Mouse (Mus musculus) kidney, embryonic 16.5 days (tissue): ENCODE data around the gene Ten1. TPM values are rescaled to one million over a fixed set of nuclear protein-coding genes. Genes with fewer than 3 reads are reported as not detected.

Source experiments
- ATAC-seq: fragments of 200-750 bp; cut with Nextera tagmentation; 2 replicates; pipeline ENCODE4 v1.8.0; 2017; ENCODE audit warnings: moderate TSS enrichment; ENCODE audit not compliant: low FRiP score, low TSS enrichment
- H3K27ac ChIP-seq: fragments of 300-500 bp; sonication (generic); 2 replicates; pipeline ENCODE4 v1.5.1; 2014; ENCODE audit warnings: low read length
- H3K27me3 ChIP-seq: fragments of 300-500 bp; sonication (generic); 2 replicates; pipeline ENCODE4 v1.6.1; 2014; ENCODE audit warnings: low read length, control low read depth, mixed read lengths; ENCODE audit not compliant: insufficient read depth
- H3K36me3 ChIP-seq: fragments of 300-500 bp; sonication (generic); 2 replicates; pipeline ENCODE4 v1.6.1; 2014; ENCODE audit warnings: low read length, control low read depth, mixed read lengths; ENCODE audit not compliant: insufficient read depth
- H3K4me1 ChIP-seq: fragments of 300-500 bp; sonication (generic); 2 replicates; pipeline ENCODE4 v1.6.1; 2014; ENCODE audit warnings: low read length, control low read depth, mixed read lengths; ENCODE audit not compliant: insufficient read depth
- H3K4me2 ChIP-seq: fragments of 300-500 bp; sonication (generic); replicated peaks from 2 replicates; pipeline ENCODE4 v1.6.1; 2014; ENCODE audit warnings: low read depth, low read length
- H3K4me3 ChIP-seq: fragments of 300-500 bp; sonication (generic); 2 replicates; pipeline ENCODE4 v1.5.1; 2014; ENCODE audit warnings: mild to moderate bottlenecking, low read length
- H3K9ac ChIP-seq: fragments of 300-500 bp; sonication (generic); replicated peaks from 2 replicates; pipeline ENCODE4 v1.6.1; 2014; ENCODE audit warnings: low read length
- H3K9me3 ChIP-seq: fragments of 300-500 bp; sonication (generic); 2 replicates; pipeline ENCODE4 v1.6.1; 2016; ENCODE audit warnings: low read length, control low read depth
- WGBS: fragments of 180-500 bp; shearing (Covaris S2); extraction: QIAGEN DNeasy Blood & Tissue Kit; methylation state at CpG from one replicate; pipeline ENCODE4 v1.1.7; 2014; 5-methylcytosine and 5-hydroxymethylcytosine counted together
- polyA plus RNA-seq: library from polyadenylated mRNA; unstranded; fragments of >200 nt; fragmentation: Nextera tagmentation; extraction: Ambion mirVana; gene quantifications from 2 replicates; pipeline ENCODE4 v1.2.1, GENCODE M21; 2015

Ten1 gene
- polyA plus RNA-seq, 1 experiment from 2014 or later, result 85.0 TPM

DNA sequence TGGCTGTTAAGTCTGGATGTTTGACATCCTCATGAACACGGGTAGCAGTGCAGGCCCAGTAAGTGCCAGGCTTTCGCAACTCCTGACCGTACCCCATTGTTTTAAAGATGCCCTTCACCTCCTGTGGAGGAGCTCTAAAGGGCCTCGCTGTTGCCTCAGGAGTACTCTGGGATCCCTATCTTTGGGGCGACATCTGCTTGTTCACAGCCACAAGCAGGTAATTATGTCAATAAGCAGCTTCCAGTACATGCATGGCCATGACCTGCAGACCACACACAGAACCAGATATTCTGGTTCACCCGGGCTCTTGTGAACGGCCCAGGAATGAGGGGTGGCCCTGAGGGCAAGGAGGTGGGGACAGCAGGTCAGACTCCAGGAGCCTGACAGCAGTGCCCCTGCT lies 61.6 kb downstream of the Ten1 start:
- WGBS, result 61% methylated on average over 7 of the region's 7 CpGs
- ATAC-seq, result peak; percentile 40; the same call in 1 of the 2 replicates
- no peak overlapping the region for H3K4me3 ChIP-seq
- H3K27ac ChIP-seq, result peak overlapping the region; percentile 58
- no peak overlapping the region for H3K4me2 ChIP-seq
- H3K36me3 ChIP-seq, result peaks cover 72% of the 10 kb centered on the region
- H3K9me3 ChIP-seq, result no peaks in the 10 kb centered on the region
- H3K9ac ChIP-seq, result no peak overlapping the region
- H3K27me3 ChIP-seq, result no peaks in the 10 kb centered on the region
- peaks cover 21% of the 10 kb centered on the region for H3K4me1 ChIP-seq

Other genes with a start within 250 kb of the Ten1 start
- 2.5 and 3.4 TPM in 2 replicates for gene Itgb4, start 224.1 kb upstream of the Ten1 start, polyA plus RNA-seq
- 222 and 240 TPM in 2 replicates for gene Galk1, start 186.1 kb upstream of the Ten1 start, polyA plus RNA-seq
- gene H3f3b, start 170.9 kb upstream of the Ten1 start, polyA plus RNA-seq, result 1,676 and 1,744 TPM in 2 replicates
- 41.2 and 46.6 TPM in 2 replicates for gene Unk, start 168.5 kb upstream of the Ten1 start, polyA plus RNA-seq
- gene Unc13d, start 120.9 kb upstream of the Ten1 start, polyA plus RNA-seq, result 1.00 and 1.4 TPM in 2 replicates
- gene Wbp2, start 111.9 kb upstream of the Ten1 start, polyA plus RNA-seq, result 99.4 and 123 TPM in 2 replicates
- 23.9 and 31.2 TPM in 2 replicates for gene Trim47, start 71.6 kb upstream of the Ten1 start, polyA plus RNA-seq
- gene Trim65, start 67.7 kb upstream of the Ten1 start, polyA plus RNA-seq, result 4.9 and 6.3 TPM in 2 replicates
- 119 and 120 TPM in 2 replicates for gene Mrpl38, start 60.0 kb upstream of the Ten1 start, polyA plus RNA-seq
- 38.7 and 45.6 TPM in 2 replicates for gene Fbf1, start 30.7 kb upstream of the Ten1 start, polyA plus RNA-seq
- gene Acox1, start 190 bp downstream of the Ten1 start, polyA plus RNA-seq, result 46.1 and 48.8 TPM in 2 replicates
- gene Evpl, start 39.2 kb downstream of the Ten1 start, polyA plus RNA-seq, result 3.5 and 4.1 TPM in 2 replicates
- 95.9 and 96.7 TPM in 2 replicates for gene Srp68, start 75.4 kb downstream of the Ten1 start, polyA plus RNA-seq
- gene Galr2, start 82.1 kb downstream of the Ten1 start, polyA plus RNA-seq, result 0.14 and 0.19 TPM in 2 replicates
- 71.5 and 72.5 TPM in 2 replicates for gene Exoc7, start 108.4 kb downstream of the Ten1 start, polyA plus RNA-seq
- gene Foxj1, start 136.5 kb downstream of the Ten1 start, polyA plus RNA-seq, result 2.7 and 3.5 TPM in 2 replicates
- gene Rnf157, start 214.2 kb downstream of the Ten1 start, polyA plus RNA-seq, result 6.1 and 6.8 TPM in 2 replicates
- 51.2 and 51.4 TPM in 2 replicates for gene Ubald2, start 235.2 kb downstream of the Ten1 start, polyA plus RNA-seq